Mouse (Mus musculus): ENCODE data around the gene Hoxc6.

Gene Hoxc6

GRCm38 (mm10) chr15:103015009-103015399, 16.9 kb downstream of the Hoxc6 start:
- no peak for DNase-seq

- no peak for DNase-seq
Observed at GRCm38 (mm10) chr15:103015406-103016166, 17.5 kb downstream of the Hoxc6 start.

GRCm38 (mm10) chr15:103018636-103019035, 20.6 kb downstream of the Hoxc6 start, which contains the start of gene Hoxc4:
Hoxc4 (plus strand) TSS chr15:103018934.
- no peak for DNase-seq

- no peak for DNase-seq
Observed at GRCm38 (mm10) chr15:103020899-103021418, 22.9 kb downstream of the Hoxc6 start.

GRCm38 (mm10) chr15:103021544-103021943, 23.5 kb downstream of the Hoxc6 start:
- no peak for DNase-seq

GRCm38 (mm10) chr15:103024131-103024530, 26.1 kb downstream of the Hoxc6 start:
- DNase-seq, result no peak

GRCm38 (mm10) chr15:103027266-103028235, 29.5 kb downstream of the Hoxc6 start:
- no peak for DNase-seq

GRCm38 (mm10) chr15:103028916-103029512, 31.0 kb downstream of the Hoxc6 start:
- DNase-seq, result no peak

- DNase-seq, result no peak
Observed at GRCm38 (mm10) chr15:103030142-103030541, 32.1 kb downstream of the Hoxc6 start.

- no peak for DNase-seq
Observed at GRCm38 (mm10) chr15:103032167-103032566, 34.1 kb downstream of the Hoxc6 start.

GRCm38 (mm10) chr15:103032646-103033575, 34.9 kb downstream of the Hoxc6 start:
- no peak for DNase-seq

- no peak for DNase-seq
Observed at GRCm38 (mm10) chr15:103034043-103034806, 36.2 kb downstream of the Hoxc6 start.

- DNase-seq, result no peak
Observed at GRCm38 (mm10) chr15:103034807-103035547, 36.9 kb downstream of the Hoxc6 start.

- no peak for DNase-seq
Observed at GRCm38 (mm10) chr15:103035548-103035881, 37.5 kb downstream of the Hoxc6 start.

GRCm38 (mm10) chr15:103037579-103037978, 39.5 kb downstream of the Hoxc6 start:
- no peak for DNase-seq

GRCm38 (mm10) chr15:103038701-103039480, 40.8 kb downstream of the Hoxc6 start:
- no peak for DNase-seq

- no peak for DNase-seq
Observed at GRCm38 (mm10) chr15:103039609-103040008, 41.6 kb downstream of the Hoxc6 start.

- no peak for DNase-seq
Observed at GRCm38 (mm10) chr15:103040601-103041000, 42.5 kb downstream of the Hoxc6 start.

GRCm38 (mm10) chr15:103041613-103042012, 43.6 kb downstream of the Hoxc6 start:
- no peak for DNase-seq

GRCm38 (mm10) chr15:103042209-103042608, 44.2 kb downstream of the Hoxc6 start:
- DNase-seq, result no peak
